Mouse (Mus musculus) heart, postnatal 10 days (tissue): ENCODE measurements around the gene Cyp2f2. TPM values are rescaled to one million over a fixed set of nuclear protein-coding genes. Genes with fewer than 3 reads are reported as not detected.

Experiments
- DNase-seq, 2 experiments: peaks; one replicate each; pipeline ENCODE4 v3.0.0; 2021
- intact Hi-C: fragments of 180-260 bp; cut with DNase I; formaldehyde crosslinking; loops from one replicate; pipeline ENCODE4 v1.15.1; 2025
- total RNA-seq, 2 experiments: library from RNA; stranded (reverse); gene quantifications; 2 replicates each; pipeline ENCODE4 v1.2.3; 2021

The Cyp2f2 gene
- total RNA-seq, 2 experiments from 2014 or later: 2.5 TPM; not detected in 1

GRCm38 (mm10) chr7:27136410-27136996 is 16.8 kb downstream of the Cyp2f2 start:
- intact Hi-C loops: no loop called here

DNA sequence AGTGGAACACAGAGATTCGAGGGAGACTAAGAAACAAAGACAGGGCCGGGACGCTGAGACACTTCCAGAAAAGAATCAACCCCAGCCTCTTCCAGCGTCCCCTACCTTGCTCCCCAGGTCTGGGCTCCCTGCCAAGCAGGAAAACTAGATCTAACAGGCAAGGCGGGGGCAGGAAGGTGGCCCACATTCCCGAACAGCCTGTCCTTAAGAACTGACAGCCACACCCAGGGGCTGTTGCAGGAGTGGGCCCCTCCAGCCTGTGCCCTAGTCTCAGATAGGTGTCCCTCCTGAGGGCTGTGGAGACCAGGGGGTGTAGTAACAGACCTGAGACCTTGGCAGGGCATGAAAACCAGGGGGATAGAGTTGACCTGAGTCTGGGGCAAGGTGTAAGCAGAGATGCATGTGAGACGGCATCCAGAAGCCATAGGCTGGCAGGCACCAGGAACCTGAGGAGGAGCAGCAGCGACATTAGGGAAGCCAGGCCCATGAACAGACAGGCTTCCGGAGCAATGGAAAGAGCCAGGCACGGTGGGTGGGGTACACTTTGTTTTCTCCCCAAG is 33.6 kb downstream of the Cyp2f2 start, which contains the start of gene Cyp2t4:
Cyp2t4 (plus strand) TSS at position 510 of the 560 bp plus-strand sequence.
- peak in 1 of 2 experiments; percentile 30 for DNase-seq
- intact Hi-C loops: no loop called here

More at GRCm38 (mm10) chr7:27136410-27136996, 16.8 kb downstream of the Cyp2f2 start:
- DNase-seq: no peak

DNA sequence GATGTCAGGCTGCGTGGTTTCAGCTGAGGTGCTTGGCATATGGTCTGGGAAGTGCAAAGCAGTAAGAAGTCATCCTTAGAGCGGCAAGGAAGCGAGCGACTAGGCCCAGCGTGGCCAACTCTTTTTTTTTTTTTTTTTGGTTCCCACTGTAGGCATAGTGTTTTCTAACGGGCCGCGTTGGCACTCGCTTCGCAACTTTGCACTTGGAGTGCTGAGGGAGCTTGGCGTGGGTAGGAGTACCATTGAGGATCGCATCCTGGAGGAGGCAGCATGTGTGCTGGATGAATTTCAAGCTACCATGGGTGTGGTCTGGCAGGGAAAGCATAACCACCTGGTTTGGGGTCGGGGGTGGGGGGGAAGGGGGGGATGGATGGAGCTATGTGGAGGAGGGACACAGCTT is 36.3 kb downstream of the Cyp2f2 start:
- DNase-seq: no peak
- intact Hi-C loops: no loop called here

- DNase-seq: no peak
- intact Hi-C loops: no loop called here
Observed at GRCm38 (mm10) chr7:27158171-27158570, 38.5 kb downstream of the Cyp2f2 start.

DNA sequence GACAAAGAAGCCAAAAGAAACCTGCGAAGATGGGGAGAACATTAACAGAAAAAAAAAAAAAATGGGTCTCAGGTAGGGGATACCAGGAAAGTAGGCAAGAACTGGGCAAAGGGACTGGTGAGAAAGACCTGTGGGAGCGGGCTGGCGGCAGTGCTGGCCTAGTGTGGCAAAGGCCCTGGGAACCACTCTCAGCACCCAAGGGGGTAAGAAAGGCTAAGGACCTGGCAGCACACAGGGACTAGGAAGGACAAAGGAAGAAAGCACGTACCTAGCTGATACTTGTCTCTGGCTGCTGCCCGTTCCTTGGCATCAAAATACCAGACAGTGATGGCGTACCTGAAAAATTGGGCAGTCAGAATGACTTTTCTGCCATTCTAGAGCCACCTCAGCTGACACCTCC is 39.5 kb downstream of the Cyp2f2 start:
- no peak for DNase-seq
- intact Hi-C loops: no loop called here

GRCm38 (mm10) chr7:27159882-27160281 is 40.2 kb downstream of the Cyp2f2 start:
- intact Hi-C loops: loop anchor here (5.0 to 10.0 kb wide), 2 partner anchors 172 to 315 kb away; partner anchors contain the start of gene Sertad3
- peak; percentile 88 to 91 for DNase-seq

DNA sequence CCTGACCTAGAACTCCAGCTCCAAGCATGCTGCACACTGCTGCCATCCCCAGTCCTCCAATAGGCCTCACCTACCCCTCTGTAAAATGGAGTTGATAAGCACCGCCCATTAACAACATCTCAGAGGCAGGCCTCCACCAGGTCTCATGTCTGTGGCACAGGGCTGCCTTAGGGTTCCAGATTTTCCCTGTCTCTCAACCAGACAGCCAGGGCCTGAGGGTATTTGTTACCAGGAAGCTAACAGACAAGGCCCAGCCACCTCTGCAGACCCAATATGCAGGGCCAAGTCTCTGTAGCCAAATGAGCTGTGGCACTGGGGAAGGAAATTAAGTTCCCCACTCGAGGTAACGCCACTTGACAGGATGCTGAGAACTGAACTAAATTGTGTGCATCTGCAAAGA is 41.2 kb downstream of the Cyp2f2 start:
- no peak for DNase-seq
- intact Hi-C loops: loop anchor here (5.0 to 10.0 kb wide), 2 partner anchors 171 to 314 kb away; partner anchors contain the start of gene Sertad3

DNA sequence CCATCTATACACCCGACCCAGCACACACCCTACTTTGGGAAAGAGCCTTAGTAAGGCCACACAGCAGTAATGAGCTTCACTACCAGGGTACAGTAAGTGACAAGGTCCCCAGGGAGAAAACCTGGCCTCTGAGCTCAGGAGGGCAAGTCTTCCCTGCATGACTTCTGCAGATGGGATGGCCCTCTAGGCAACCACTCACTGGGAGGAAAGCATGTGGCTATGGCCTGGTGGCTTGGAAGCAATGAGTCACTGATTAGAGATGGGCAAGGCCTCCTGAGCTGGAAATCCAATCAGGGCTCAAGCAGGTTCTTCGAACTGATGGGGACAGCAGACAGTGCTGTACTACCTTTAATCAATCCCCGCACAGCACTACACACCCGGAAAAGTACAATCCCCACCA is 42.0 kb downstream of the Cyp2f2 start:
- no peak for DNase-seq
- intact Hi-C loops: loop anchor here (5.0 to 10.0 kb wide), 2 partner anchors 171 to 313 kb away; partner anchors contain the start of gene Sertad3

DNA sequence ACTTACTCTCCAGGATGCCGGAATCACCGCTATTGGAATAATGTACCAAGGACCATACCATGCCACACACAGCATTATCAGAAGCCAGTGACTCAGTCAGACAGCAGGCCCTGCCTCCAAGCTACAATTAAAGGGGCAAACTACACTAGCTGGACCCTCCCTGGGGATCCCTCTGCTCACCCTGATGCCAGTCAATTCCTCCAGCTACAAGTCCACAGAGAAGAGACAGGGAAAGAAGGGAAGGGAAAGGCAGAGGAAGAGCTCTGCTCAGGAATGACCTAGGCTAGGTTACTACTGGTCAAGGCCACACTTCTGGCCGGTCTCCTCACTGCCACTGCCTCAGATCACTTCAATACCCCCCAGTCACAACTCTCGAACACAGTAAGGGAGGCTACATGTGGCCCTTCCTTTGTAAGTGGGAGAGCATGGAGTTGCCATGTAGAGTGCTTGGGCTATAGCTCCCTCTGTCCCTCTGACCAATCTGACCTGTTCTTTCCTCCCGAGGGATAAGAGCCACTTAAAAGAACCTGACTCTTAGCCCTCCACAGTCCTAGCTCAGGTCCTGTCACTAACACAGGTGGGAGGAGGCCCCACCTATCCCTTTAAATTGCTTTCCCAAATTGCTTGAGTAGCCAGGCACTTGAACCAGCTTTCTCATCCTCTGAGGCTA is 43.2 kb downstream of the Cyp2f2 start:
- intact Hi-C loops: loop anchor here (5.0 to 10.0 kb wide), 2 partner anchors 169 to 312 kb away; partner anchors contain the start of gene Sertad3

GRCm38 (mm10) chr7:27163450-27163805 is 43.7 kb downstream of the Cyp2f2 start:
- DNase-seq: no peak
- intact Hi-C loops: loop anchor here (5.0 to 10.0 kb wide), 2 partner anchors 169 to 311 kb away; partner anchors contain the start of gene Sertad3

More for the DNA sequence above, 43.2 kb downstream of the Cyp2f2 start:
- no peak for DNase-seq

- DNase-seq: no peak
- intact Hi-C loops: loop anchor here (5.0 to 10.0 kb wide), 2 partner anchors 168 to 310 kb away; partner anchors contain the start of gene Sertad3
Observed at GRCm38 (mm10) chr7:27164112-27164947, 44.6 kb downstream of the Cyp2f2 start.

DNA sequence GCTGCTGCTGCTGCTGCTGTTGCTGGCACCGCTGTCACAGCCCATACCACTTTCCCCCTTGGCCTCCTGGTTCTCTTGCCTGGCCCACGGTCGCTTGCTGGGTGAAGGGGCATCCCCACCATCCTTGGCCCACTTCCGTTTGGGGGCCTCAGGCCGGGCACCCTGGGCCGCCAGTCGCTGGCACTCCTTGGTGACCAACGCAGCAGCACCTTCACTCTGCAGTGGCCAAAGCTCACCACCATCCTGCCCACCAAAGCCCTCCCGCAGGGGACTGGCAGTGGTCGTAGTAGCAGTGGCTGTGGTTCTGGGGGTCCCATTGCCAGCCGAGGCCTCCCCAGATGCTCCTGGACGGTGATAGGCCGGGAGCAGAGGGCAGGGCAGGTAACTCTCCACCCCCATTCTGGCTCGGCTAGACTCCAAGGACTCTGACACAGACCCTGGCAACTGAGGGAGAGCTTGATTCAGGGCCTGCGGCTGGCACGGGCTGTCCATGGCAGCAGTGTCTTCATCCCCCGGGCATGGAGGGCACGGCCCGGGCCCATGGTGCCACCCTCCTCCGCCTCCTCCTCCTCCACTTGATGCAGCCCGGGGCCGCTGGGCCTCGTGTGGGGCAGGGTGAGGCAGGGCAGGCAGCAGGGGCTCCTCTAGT is 45.4 kb downstream of the Cyp2f2 start:
- intact Hi-C loops: loop anchor here (10.0 kb wide), 1 partner anchor 310 kb away; the partner anchor contains the start of gene Sertad3
- DNase-seq: no peak

GRCm38 (mm10) chr7:27165696-27166095 is 46.0 kb downstream of the Cyp2f2 start:
- no peak for DNase-seq
- intact Hi-C loops: loop anchor here (2.0 to 10.0 kb wide), 2 partner anchors 63 to 309 kb away; partner anchors contain the start of genes Itpkc and Sertad3

DNA sequence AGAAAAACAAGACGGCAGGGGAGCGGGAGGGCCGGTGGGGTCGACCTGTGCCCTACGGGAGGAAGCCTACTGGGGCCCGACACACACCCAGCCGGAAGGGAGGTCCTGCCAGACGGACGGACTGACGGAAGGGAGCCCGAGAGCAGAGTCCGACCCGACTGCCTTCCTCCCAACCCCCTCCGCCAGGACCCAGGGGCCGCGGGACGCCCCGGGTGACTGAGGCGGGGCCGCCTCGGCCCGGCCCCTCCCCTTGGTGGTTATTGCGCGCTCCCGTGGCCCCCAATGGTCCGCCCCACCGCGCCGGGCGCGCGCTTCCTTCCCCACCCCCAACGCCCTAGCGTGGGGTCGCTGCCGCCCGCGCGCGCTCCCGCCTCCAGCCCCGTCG is 46.5 kb downstream of the Cyp2f2 start:
- peak; percentile 91 to 92 for DNase-seq
- intact Hi-C loops: loop anchor here (2.0 to 10.0 kb wide), 2 partner anchors 63 to 309 kb away; partner anchors contain the start of genes Itpkc and Sertad3

DNA sequence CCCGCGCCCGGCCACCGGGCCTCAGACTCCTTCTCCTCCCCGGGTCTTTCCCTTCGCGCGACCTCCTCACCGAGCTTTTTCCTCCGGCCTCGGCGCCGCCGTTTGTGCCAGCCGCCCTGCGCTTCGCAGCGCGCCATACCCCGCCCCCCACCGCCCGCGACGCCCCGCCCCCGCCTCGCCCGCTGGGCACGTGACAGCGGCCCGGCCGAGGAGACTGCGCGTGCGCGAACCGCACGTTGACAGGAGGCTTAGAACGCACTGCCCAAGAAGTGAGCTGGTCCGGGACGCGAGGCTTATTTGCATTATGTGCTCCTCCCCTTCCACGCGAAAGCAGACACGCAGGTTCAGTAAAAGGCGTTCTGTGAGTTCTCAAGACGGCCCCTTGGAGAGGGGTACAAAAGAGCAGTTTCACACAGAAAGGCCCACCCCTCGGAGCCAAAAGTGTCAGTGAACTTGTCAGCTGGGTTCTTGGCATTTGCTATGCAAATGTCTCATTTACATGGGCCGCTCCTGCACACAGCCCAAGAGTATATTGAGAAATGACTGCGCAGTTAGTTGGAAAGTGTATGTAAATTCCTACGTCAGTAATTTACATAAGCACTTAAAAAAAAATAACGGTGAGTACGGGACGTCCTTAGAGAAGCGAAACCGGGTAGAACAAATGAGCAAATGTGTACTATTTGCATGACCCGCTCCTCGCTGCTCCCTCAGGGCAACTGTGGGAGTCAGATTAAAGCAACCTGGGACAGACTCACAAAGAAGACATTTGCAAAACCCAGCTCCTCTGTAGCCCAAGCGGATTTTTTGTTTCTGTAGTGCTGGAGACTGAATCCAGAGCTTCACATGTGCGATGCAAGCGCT is 47.1 kb downstream of the Cyp2f2 start, which contains the start of gene Egln2:
Egln2 (minus strand) TSS at position 189 of the 861 bp plus-strand sequence.
- peak; percentile 96 for DNase-seq
- intact Hi-C loops: loop anchor here (2.0 to 10.0 kb wide), 2 partner anchors 62 to 308 kb away; partner anchors contain the start of genes Itpkc and Sertad3

DNA sequence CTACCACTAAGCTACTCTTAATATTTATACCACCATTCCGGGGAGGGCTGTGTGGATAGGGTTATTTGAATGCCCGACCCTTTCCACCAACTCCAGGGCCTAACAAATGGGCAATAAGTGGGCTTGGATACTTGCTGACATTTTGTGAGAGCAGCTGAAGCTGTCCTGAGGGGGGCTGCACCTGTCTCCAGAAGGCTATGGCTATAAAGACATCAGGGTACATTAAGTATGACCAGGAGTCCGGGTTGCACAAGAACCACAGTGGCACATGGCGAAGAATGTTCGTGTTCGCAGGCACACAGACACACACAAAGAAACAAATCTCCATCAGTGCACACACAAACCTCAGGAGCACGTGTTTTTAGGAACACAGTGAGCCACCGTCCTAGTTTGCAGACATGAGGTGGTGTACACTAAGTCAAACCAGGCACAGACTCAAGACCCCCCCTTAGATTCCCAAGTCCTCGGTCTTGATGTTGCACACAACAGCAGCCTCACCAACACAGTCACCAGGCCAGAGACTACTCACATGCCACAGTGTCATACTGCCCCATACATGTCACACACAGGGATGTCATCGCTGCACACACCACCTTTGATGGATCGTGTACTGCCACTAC is 47.9 kb downstream of the Cyp2f2 start:
- intact Hi-C loops: loop anchor here (2.0 to 10.0 kb wide), 2 partner anchors 61 to 307 kb away; partner anchors contain the start of genes Itpkc and Sertad3

GRCm38 (mm10) chr7:27168371-27168770 is 48.7 kb downstream of the Cyp2f2 start:
- intact Hi-C loops: loop anchor here (10.0 kb wide), 1 partner anchor 306 kb away; the partner anchor contains the start of gene Sertad3
- DNase-seq: no peak

More for the DNA sequence above, 47.9 kb downstream of the Cyp2f2 start:
- no peak for DNase-seq

DNA sequence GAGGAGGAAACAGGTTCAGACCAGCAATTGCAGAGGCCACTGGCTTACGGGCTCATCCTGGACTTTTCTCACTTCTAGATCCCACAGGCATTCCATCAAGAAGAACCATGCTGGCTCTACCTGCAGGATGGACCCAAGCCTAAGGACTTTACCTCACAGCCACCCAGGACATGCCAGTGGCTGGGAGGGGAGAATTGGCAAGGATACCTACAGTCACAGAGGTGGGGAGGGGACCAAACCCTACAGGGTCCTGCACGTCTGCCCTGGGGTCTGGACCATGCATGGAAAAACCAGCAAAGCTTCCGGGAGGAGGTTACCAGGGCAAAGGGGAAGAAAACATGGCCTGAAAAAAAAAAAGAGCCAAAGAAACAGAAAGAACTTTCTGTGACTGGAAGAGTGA is 51.3 kb downstream of the Cyp2f2 start:
- intact Hi-C loops: no loop called here
- no peak for DNase-seq
